Mouse (Mus musculus) limb, embryonic 15.5 days (tissue): ENCODE results near the gene Cenpt. TPM values are rescaled to one million over a fixed set of nuclear protein-coding genes. Genes with fewer than 3 reads are reported as not detected.
A peak's percentile ranks its signal among the peaks of the same experiment; 100 is the strongest.
"Not testable (repeated sequence)": the region's sequence is repeated elsewhere in the genome, so short reads cannot be mapped to it uniquely, and the experiment has no call there.

ENCODE experiments used
- ATAC-seq: fragments of 200-750 bp; cut with Nextera tagmentation; 2 replicates; pipeline ENCODE4 v1.8.0; 2017; ENCODE audit warnings: low read depth, moderate TSS enrichment; ENCODE audit not compliant: insufficient number of reproducible peaks, low FRiP score, low TSS enrichment
- H3K27ac ChIP-seq: fragments of 300-500 bp; sonication (generic); 2 replicates; pipeline ENCODE4 v1.5.1; 2015; ENCODE audit warnings: moderate library complexity, mild to moderate bottlenecking, inconsistent platforms
- H3K27me3 ChIP-seq: fragments of 300-500 bp; sonication (generic); 2 replicates; pipeline ENCODE4 v1.6.1; 2015; ENCODE audit warnings: inconsistent platforms
- H3K36me3 ChIP-seq: fragments of 300-500 bp; sonication (generic); 2 replicates; pipeline ENCODE4 v1.6.1; 2015; ENCODE audit warnings: inconsistent platforms
- H3K4me1 ChIP-seq: fragments of 300-500 bp; sonication (generic); 2 replicates; pipeline ENCODE4 v1.6.1; 2015; ENCODE audit warnings: inconsistent platforms
- H3K4me2 ChIP-seq: fragments of 300-500 bp; sonication (generic); 2 replicates; pipeline ENCODE4 v1.6.1; 2015; ENCODE audit warnings: mild to moderate bottlenecking, inconsistent platforms
- H3K4me3 ChIP-seq: fragments of 300-500 bp; sonication (generic); 2 replicates; pipeline ENCODE4 v1.5.1; 2015; ENCODE audit warnings: mild to moderate bottlenecking, inconsistent platforms
- H3K9ac ChIP-seq: fragments of 300-500 bp; sonication (generic); 2 replicates; pipeline ENCODE4 v1.6.1; 2015; ENCODE audit warnings: inconsistent platforms
- H3K9me3 ChIP-seq: fragments of 300-500 bp; sonication (generic); 2 replicates; pipeline ENCODE4 v1.6.1; 2016; ENCODE audit warnings: inconsistent platforms
- WGBS: fragments of 180-500 bp; shearing (Covaris S2); methylation state at CpG from one replicate; pipeline ENCODE4 v1.1.7; 2015; 5-methylcytosine and 5-hydroxymethylcytosine counted together
- polyA plus RNA-seq: library from polyadenylated mRNA; unstranded; fragments of >200 nt; fragmentation: Nextera tagmentation; extraction: Ambion mirVana; gene quantifications from 2 replicates; pipeline ENCODE4 v1.2.1, GENCODE M21; 2015

The Cenpt gene
- polyA plus RNA-seq, 1 experiment from 2014 or later: 44.7 TPM

DNA sequence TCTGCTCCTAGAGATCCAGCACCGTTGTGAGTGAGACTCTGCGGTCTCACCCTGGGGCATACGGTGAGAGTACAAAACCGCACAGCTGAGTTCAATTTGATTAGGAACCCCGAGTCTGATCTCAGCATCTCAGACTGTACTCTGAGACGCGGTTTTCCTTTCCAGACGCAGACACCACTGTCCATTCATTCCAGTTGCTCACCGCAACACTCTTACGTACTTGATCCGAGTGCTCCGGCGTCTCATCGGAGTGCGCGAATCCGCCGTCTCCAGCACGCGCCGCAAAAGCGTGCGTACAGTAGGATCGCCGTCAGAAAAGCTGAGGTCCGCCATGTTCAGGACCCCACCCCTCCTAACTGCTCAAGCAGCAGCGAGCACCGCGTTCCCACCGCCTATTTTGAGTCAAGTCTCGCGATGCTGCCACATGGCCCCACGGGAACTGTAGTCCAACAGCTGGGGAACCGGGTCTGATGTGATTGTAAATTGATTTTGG lies 1.4 kb downstream of the Cenpt start:
- H3K27me3 ChIP-seq: no peaks in the 10 kb centered on the region
- peak overlapping the region; percentile 76 for H3K4me3 ChIP-seq
- ATAC-seq: peak; percentile 81
- peak overlapping the region; percentile 87 for H3K27ac ChIP-seq
- H3K36me3 ChIP-seq: peaks cover 30% of the 10 kb centered on the region
- WGBS: under 1% methylated on average over 34 of the region's 34 CpGs
- peaks cover 26% of the 10 kb centered on the region for H3K4me1 ChIP-seq
- H3K9me3 ChIP-seq: no peaks in the 10 kb centered on the region
- peak overlapping the region; percentile 46 for H3K4me2 ChIP-seq
- peak overlapping the region; percentile 75 for H3K9ac ChIP-seq

- H3K4me2 ChIP-seq: peak overlapping the region; percentile 35
- no peaks in the 10 kb centered on the region for H3K9me3 ChIP-seq
- H3K27ac ChIP-seq: no peak overlapping the region
- no peaks in the 10 kb centered on the region for H3K27me3 ChIP-seq
- H3K36me3 ChIP-seq: peaks cover 41% of the 10 kb centered on the region
- ATAC-seq: no peak
- WGBS: 73% methylated on average over 7 of the region's 7 CpGs
- H3K9ac ChIP-seq: no peak overlapping the region
- peak overlapping the region; percentile 7 for H3K4me3 ChIP-seq
- H3K4me1 ChIP-seq: peaks cover 15% of the 10 kb centered on the region
These were observed 2.5 kb downstream of the Cenpt start for GRCm38 (mm10) chr8:105850611-105851010.

DNA sequence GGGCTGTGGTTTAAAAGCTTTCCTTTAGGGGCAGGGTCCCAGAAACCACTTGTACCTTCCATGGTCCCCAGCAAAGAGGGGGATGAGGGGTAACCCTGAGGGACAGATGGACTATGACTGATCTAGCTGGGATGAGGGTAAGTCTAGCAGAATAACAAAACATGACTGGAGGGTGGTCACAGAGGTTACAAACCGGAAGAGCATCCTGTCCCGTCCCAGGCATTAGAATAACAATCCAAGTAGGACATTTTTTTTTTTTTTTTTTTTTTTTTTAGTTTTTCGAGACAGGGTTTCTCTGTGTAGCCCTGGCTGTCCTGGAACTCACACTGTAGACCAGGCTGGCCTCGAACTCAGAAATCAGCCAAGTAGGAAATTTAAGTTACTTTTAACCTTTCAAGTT lies 3.1 kb downstream of the Cenpt start:
- Histone ChIP-seq H3K9me3 (no peaks in the 10 kb centered on the region), H3K4me2 (no peak overlapping the region), H3K27me3 (no peaks in the 10 kb centered on the region), H3K36me3 (peaks cover 47% of the 10 kb centered on the region), H3K4me1 (peaks cover 12% of the 10 kb centered on the region), H3K4me3 (no peak overlapping the region), H3K9ac (no peak overlapping the region), H3K27ac (no peak overlapping the region)
- no peak for ATAC-seq
- WGBS: 79% methylated on average over 4 of the region's 4 CpGs

- H3K9me3 ChIP-seq: no peaks in the 10 kb centered on the region
- no peak overlapping the region for H3K27ac ChIP-seq
- H3K4me3 ChIP-seq: no peak overlapping the region
- ATAC-seq: no peak
- peaks cover 63% of the 10 kb centered on the region for H3K36me3 ChIP-seq
- no peak overlapping the region for H3K4me2 ChIP-seq
- H3K27me3 ChIP-seq: no peaks in the 10 kb centered on the region
- WGBS: 88% methylated on average over 11 of the region's 11 CpGs
- peaks cover 7% of the 10 kb centered on the region for H3K4me1 ChIP-seq
- no peak overlapping the region for H3K9ac ChIP-seq
These were observed 6.4 kb downstream of the Cenpt start for GRCm38 (mm10) chr8:105846678-105847077.

DNA sequence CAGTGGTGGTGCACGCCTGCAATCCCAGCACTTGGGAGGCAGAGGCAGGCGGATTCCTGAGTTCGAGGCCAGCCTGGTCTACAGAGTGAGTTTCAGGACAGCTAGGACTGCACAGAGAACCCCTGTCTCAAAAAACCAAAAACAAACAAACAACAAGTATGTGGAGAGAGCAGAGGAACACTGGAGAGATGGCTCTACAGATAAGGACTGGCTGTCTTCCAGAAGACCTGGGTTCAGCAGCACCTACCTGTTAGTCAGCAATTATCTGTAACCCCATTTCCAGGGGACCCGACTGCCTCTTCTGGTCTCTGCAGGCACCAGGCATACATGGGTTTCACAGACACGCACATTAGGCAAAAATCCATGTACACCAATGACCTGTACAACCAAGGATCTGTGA lies 13.9 kb downstream of the Cenpt start:
- Histone ChIP-seq H3K4me1 (no peaks in the 10 kb centered on the region), H3K27me3 (no peaks in the 10 kb centered on the region), H3K36me3 (peaks cover 16% of the 10 kb centered on the region), H3K9me3 (no peaks in the 10 kb centered on the region), H3K4me3 (no peak overlapping the region), H3K9ac (no peak overlapping the region), H3K4me2 (no peak overlapping the region), H3K27ac (no peak overlapping the region)
- no peak for ATAC-seq
- 87% methylated on average over 5 of the region's 5 CpGs for WGBS

- Histone ChIP-seq H3K27ac (no peak overlapping the region), H3K4me3 (no peak overlapping the region), H3K4me2 (no peak overlapping the region), H3K4me1 (no peaks in the 10 kb centered on the region), H3K27me3 (no peaks in the 10 kb centered on the region), H3K9me3 (no peaks in the 10 kb centered on the region), H3K36me3 (0 out of 2 replicates have a peak, but pooled peaks cover 8% of the 10 kb centered on the region), H3K9ac (no peak overlapping the region)
- 82% methylated on average over 6 of the region's 6 CpGs for WGBS
- no peak for ATAC-seq
These were observed 16.1 kb downstream of the Cenpt start for GRCm38 (mm10) chr8:105836991-105837390.

- Histone ChIP-seq H3K4me1 (no peaks in the 10 kb centered on the region), H3K4me2 (no peak overlapping the region), H3K9ac (no peak overlapping the region), H3K27me3 (no peaks in the 10 kb centered on the region), H3K27ac (no peak overlapping the region), H3K36me3 (no peaks in the 10 kb centered on the region), H3K4me3 (no peak overlapping the region), H3K9me3 (no peaks in the 10 kb centered on the region)
- WGBS: 22% methylated on average over 11 of the region's 11 CpGs
- ATAC-seq: no peak
These were observed 17.8 kb downstream of the Cenpt start for GRCm38 (mm10) chr8:105835318-105835717.

DNA sequence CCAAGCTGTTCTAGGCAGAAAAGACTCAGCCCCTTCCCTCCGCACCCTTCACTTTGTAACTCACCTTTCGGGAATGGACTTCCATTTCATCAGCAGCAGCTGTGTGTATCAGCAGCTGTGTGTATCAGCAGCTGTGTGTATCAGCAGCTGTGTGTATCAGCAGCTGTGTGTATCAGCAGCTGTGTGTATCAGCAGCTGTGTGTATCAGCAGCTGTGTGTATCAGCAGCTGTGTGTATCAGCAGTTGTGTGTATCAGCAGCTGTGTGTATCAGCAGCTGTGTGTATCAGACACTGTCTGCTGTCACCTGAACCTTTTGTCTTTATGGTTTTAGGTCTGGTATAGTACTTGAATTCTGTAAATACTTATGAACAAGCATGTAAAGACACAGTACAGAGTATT lies 19.3 kb downstream of the Cenpt start:
- not testable (repeated sequence) for H3K36me3 ChIP-seq, H3K27me3 ChIP-seq, ATAC-seq, H3K27ac ChIP-seq, H3K4me2 ChIP-seq, H3K4me3 ChIP-seq, H3K9ac ChIP-seq, H3K4me1 ChIP-seq, H3K9me3 ChIP-seq
- WGBS: 83% methylated on average over 2 of the region's 2 CpGs

DNA sequence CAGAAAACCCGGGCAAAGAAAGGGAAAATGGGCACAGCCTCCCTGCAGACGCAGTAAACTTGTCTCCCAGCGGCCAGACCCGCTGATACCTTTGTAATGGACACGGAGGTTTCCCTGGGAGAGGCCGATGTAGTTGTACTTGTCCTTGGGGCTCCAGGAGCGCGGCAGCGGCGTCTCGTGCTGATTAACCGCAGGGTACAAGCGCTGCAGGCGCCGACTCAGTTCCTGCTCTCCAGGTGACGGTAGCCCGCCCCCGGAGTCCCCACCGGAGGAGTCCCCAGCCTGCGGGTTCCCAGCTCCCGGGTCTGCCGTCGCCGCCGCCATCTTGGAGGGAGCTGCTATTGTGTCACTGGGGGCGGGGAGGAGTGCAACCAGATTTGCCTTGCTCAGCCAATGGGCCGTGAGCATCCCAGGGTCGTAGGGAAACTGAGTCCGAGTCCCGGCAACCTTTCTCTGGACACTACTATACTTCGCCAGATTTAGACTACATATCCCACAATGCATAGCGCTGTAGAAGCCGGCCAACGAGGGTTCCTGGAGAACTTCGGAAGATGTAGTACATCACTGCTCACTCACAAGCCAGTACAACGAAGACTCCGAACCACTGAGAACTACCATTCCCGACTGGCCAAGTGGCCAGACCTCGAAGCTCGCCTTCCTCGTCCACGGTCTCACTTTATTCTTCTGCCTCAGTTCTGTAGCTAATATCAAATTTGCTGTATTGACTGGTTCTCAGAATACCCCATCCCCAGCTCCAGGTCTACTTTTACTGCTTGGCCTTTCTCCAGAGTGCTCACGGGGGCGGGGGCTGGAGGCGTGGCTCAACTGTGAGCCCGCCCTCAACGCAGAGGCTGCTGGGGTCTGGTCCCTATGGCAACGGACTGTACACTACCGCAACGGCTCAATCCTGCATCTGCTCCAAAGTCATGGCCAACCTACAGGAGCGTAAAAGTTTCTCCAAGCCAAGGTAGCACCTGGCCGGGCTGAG lies 25.9 kb downstream of the Cenpt start, which contains the start of the genes Ranbp10 and Tsnaxip1:
Gene Ranbp10 (minus strand): TSS at position 490 of the 988 bp plus-strand sequence.
Gene Tsnaxip1 (plus strand): TSS at position 871 of the 988 bp plus-strand sequence.
- peaks cover 20% of the 10 kb centered on the region for H3K4me1 ChIP-seq
- WGBS: under 1% methylated on average over 52 of the region's 52 CpGs
- peak within 1 kb of the TSS; percentile 81 for H3K9ac ChIP-seq
- peaks cover 21% of the 10 kb centered on the region for H3K36me3 ChIP-seq
- ATAC-seq: peak; percentile 99
- H3K27me3 ChIP-seq: no peaks in the 10 kb centered on the region
- no peaks in the 10 kb centered on the region for H3K9me3 ChIP-seq
- H3K4me3 ChIP-seq: peak within 1 kb of the TSS; percentile 81
- H3K4me2 ChIP-seq: peak within 1 kb of the TSS; percentile 72
- peak within 1 kb of the TSS; percentile 80 for H3K27ac ChIP-seq

- WGBS: 3% methylated on average over 4 of the region's 4 CpGs
- ATAC-seq: no peak
- Histone ChIP-seq H3K4me1 (peaks cover 20% of the 10 kb centered on the region), H3K27me3 (no peaks in the 10 kb centered on the region), H3K9me3 (no peaks in the 10 kb centered on the region), H3K4me2 (peak overlapping the region; percentile 72), H3K27ac (peak overlapping the region; percentile 71), H3K36me3 (peaks cover 27% of the 10 kb centered on the region), H3K9ac (peak overlapping the region; percentile 81), H3K4me3 (peak overlapping the region; percentile 81)
These were observed 26.7 kb downstream of the Cenpt start for GRCm38 (mm10) chr8:105826379-105826778.

DNA sequence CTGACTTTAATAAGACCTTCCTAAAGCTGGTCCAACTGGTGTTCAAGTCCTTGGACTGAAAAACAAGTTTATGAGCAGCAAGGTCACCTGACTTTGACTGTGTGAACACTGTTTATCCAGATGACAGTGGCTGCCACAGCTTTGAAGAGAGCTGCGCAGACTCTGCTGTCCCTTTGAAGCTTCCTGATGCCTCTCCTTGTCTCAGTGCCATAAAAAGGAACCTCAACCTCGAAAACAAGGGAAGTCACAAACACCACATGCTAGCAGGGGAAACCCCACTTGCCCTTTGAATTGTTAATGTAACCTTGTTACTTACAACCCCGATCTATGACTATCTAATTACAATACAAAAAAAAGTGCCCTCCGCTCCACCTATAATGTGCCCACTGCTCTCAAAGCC lies 27.6 kb downstream of the Cenpt start:
- Histone ChIP-seq H3K4me3 (peak overlapping the region; percentile 81), H3K27me3 (no peaks in the 10 kb centered on the region), H3K9ac (no peak overlapping the region), H3K4me1 (peaks cover 20% of the 10 kb centered on the region), H3K27ac (no peak overlapping the region), H3K9me3 (no peaks in the 10 kb centered on the region), H3K36me3 (peaks cover 36% of the 10 kb centered on the region), H3K4me2 (peak overlapping the region; percentile 72)
- no peak for ATAC-seq
- 69% methylated on average over 4 of the region's 4 CpGs for WGBS

GRCm38 (mm10) chr8:105820925-105821324 lies 32.2 kb downstream of the Cenpt start:
- Histone ChIP-seq H3K9ac (no peak overlapping the region), H3K9me3 (no peaks in the 10 kb centered on the region), H3K27ac (no peak overlapping the region), H3K4me1 (peaks cover 6% of the 10 kb centered on the region), H3K36me3 (peaks cover 42% of the 10 kb centered on the region), H3K4me2 (no peak overlapping the region), H3K27me3 (no peaks in the 10 kb centered on the region), H3K4me3 (no peak overlapping the region)
- whole genome bisulfite sequencing: 94% methylated on average over 1 of the region's 1 CpGs
- 0 out of 2 replicates have a peak, but pooled peaks have one; percentile 35 for ATAC-seq
